Mouse (Mus musculus) E14TG2a.4 (cell line): Measurements from ENCODE around the gene Smarce1.

Experiments used
- H3K27me3 ChIP-seq: 2 replicates; pipeline ENCODE4 v1.6.1; 2014; ENCODE audit warnings: low read length, control low read depth; ENCODE audit not compliant: insufficient read depth
- H3K36me3 ChIP-seq: 2 replicates; pipeline ENCODE4 v1.6.1; 2014; ENCODE audit warnings: low read length, control low read depth; ENCODE audit not compliant: insufficient read depth
- H3K4me1 ChIP-seq: replicated peaks from 2 replicates; pipeline ENCODE4 v1.6.1; 2014; ENCODE audit warnings: low read depth, low read length, control low read depth
- H3K4me3 ChIP-seq: replicated peaks from 2 replicates; pipeline ENCODE4 v1.5.1; 2014; ENCODE audit warnings: mild to moderate bottlenecking, low read length
- H3K9me3 ChIP-seq: 2 replicates; pipeline ENCODE4 v1.6.1; 2014; ENCODE audit warnings: low read length, control low read depth
- CTCF ChIP-seq: conservative IDR thresholded peaks from 2 replicates; pipeline ENCODE4 v1.5.1; 2014; ENCODE audit warnings: low read length
- NANOG ChIP-seq: IDR thresholded peaks from 2 replicates; pipeline ENCODE4 v1.6.1; 2014; ENCODE audit warnings: borderline replicate concordance, low read length, mixed read lengths
- POU5F1 ChIP-seq: IDR thresholded peaks from 2 replicates; pipeline ENCODE4 v1.6.1; 2014; ENCODE audit warnings: low read length, borderline replicate concordance

Gene Smarce1

DNA sequence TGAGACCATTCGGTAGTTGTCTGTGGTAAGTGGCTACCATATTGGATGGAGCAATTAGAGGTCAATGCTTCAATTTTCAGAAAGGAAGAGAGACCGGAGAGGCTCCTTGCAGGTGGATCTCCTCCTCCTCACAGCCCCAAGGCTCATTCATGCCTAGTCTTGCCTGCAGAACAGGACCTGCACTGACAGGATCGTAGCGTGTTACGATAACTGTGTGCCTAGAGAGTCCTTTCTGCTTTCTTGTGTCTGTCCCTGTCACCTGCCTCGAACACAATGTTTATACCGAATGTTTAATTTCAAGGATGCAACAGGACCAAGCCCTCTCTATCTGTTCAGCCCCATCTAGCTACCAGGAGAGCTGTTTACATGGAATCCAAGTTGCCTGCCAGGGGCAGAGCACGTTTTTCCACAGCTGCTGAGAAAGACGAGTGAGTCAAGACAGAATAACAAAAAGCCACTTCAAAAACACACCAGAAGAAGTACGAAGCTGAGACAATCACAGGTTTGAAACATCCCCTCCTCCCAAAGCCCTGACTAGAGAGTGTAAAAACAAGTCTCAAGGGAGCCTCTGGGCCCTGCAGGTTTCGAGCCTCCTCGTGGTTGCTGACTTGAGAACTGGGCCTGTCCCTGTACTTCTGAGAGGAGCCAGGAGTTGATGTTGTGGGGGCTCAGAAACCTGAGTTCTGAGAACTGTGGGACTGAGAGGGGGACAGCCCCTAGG is 60.1 kb downstream of the Smarce1 start:
- Histone ChIP-seq H3K4me1 (peaks cover 17% of the 10 kb centered on the region), H3K9me3 (no peaks in the 10 kb centered on the region), H3K27me3 (no peaks in the 10 kb centered on the region; the same call in 1 of the 2 replicates), H3K4me3 (no peak overlapping the region), H3K36me3 (no peaks in the 10 kb centered on the region)
- TF ChIP-seq CTCF, result no peak
- TF ChIP-seq NANOG, result no peak
- TF ChIP-seq POU5F1, result no peak

DNA sequence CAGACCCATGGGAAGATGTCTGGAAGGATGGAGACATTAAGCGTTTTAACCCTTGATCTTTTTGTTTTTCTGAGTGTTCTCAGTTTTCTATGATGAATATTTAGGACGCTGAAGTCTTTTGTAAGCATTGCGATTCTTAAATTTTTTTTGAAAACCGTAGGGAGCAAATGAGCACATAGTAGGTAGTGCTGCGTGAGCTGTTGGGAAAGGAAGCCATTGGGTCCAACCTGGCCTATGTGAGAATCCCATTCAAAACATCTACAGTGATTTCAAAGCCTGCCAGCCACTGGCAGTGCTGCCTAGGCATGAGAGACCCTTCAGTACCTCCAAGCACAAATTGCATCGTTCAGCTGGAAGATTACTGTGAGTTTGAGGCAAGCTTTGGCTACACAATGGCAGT is 60.8 kb downstream of the Smarce1 start:
- H3K27me3 ChIP-seq, result no peaks in the 10 kb centered on the region; the same call in 1 of the 2 replicates
- no peaks in the 10 kb centered on the region for H3K9me3 ChIP-seq
- H3K4me1 ChIP-seq, result peaks cover 17% of the 10 kb centered on the region
- no peak for TF ChIP-seq CTCF
- TF ChIP-seq POU5F1, result no peak
- TF ChIP-seq NANOG, result no peak
- no peaks in the 10 kb centered on the region for H3K36me3 ChIP-seq
- H3K4me3 ChIP-seq, result no peak overlapping the region

DNA sequence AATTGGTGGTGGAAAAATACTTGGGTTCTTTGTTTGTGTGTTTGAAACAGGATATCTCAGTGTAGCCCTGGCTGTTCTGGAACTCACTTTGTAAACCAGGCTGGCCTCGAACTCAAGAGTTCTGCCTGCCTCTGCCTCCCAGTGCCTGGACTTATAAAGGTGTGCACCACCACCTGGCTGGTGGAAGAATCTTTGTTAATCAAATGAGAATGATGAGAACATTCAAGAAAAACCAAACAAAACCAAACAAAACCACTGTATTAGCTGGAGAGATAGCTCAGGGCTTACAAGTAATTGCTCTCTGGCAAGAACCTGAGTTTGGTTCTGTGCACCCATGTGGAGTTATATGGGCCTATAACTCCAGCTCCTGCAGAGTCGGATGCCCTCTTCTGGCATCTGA is 61.4 kb downstream of the Smarce1 start:
- TF ChIP-seq POU5F1 (no peak), NANOG (no peak), CTCF (no peak)
- peaks cover 17% of the 10 kb centered on the region for H3K4me1 ChIP-seq
- no peaks in the 10 kb centered on the region for H3K9me3 ChIP-seq
- no peaks in the 10 kb centered on the region for H3K36me3 ChIP-seq
- H3K4me3 ChIP-seq, result no peak overlapping the region
- no peaks in the 10 kb centered on the region; the same call in 1 of the 2 replicates for H3K27me3 ChIP-seq

DNA sequence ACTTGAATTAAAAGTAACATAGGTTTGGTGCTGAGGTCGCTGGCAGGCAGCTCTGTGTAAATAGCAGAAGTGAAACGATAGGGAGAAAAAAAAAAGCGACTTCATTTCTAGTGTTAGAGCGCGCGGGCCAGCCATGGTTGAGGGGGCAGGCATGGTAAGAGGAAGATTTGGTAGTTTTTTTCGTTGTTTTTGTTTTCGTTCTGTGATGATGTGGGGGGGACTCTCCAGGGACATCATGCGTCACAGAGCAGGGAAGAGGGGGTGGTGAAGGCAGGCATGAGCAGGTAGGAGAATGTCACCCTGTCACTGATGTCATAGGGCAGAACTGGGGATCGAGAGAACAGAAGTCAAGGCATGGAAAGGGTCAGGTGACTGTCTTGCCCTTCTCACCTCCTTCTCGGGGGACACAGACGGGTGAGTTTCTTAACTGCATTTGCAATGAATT is 62.8 kb downstream of the Smarce1 start:
- Histone ChIP-seq H3K4me1 (peaks cover 30% of the 10 kb centered on the region), H3K27me3 (no peaks in the 10 kb centered on the region; the same call in 1 of the 2 replicates), H3K36me3 (no peaks in the 10 kb centered on the region), H3K9me3 (no peaks in the 10 kb centered on the region), H3K4me3 (no peak overlapping the region)
- no peak for TF ChIP-seq NANOG
- no peak for TF ChIP-seq POU5F1
- no peak for TF ChIP-seq CTCF

- TF ChIP-seq POU5F1, result no peak
- no peak for TF ChIP-seq NANOG
- no peak for TF ChIP-seq CTCF
- no peaks in the 10 kb centered on the region for H3K9me3 ChIP-seq
- H3K27me3 ChIP-seq, result no peaks in the 10 kb centered on the region; the same call in 1 of the 2 replicates
- no peak overlapping the region for H3K4me3 ChIP-seq
- H3K4me1 ChIP-seq, result peaks cover 35% of the 10 kb centered on the region
- H3K36me3 ChIP-seq, result no peaks in the 10 kb centered on the region
Measured at GRCm38 (mm10) chr11:99167576-99167975, 63.2 kb downstream of the Smarce1 start.

- Histone ChIP-seq H3K9me3 (no peaks in the 10 kb centered on the region), H3K27me3 (no peaks in the 10 kb centered on the region; the same call in 1 of the 2 replicates), H3K36me3 (no peaks in the 10 kb centered on the region), H3K4me1 (peaks cover 36% of the 10 kb centered on the region), H3K4me3 (no peak overlapping the region)
- TF ChIP-seq NANOG, result no peak
- TF ChIP-seq POU5F1, result no peak
- TF ChIP-seq CTCF, result no peak
Measured at GRCm38 (mm10) chr11:99166241-99166640, 64.6 kb downstream of the Smarce1 start.

DNA sequence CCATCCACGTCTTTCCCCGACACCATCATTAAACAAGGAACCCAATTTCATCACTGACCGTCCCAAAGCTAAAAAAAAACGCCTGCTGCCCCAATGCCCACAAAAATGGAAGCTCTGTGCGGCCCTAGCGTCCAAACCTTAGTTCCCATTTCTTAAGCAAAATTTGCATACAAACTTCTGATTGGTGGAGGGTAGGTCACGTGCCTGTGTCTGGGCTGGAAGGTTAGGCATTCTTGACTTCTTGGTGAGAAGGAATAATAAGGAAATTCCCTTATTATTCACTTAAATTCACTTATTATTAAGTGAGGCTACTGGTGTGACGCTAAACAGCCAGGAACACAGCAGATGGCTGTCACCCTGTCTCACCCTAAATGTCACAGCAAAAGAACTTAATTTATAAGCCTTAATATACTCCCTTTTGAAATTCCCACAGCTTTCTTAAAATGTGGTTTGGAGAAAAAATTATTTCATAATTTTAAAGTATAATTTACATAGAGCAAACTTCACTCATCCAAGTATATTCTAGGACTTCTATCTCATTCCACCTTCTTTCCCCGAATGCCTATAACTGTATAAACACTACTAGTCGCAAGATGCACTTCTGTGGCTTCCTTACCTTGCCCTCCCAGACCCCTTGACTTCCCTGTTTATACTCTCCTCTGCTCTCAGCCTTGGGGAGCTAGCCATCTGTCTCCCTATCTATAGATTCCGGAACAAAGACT is 65.6 kb downstream of the Smarce1 start:
- Histone ChIP-seq H3K27me3 (no peaks in the 10 kb centered on the region; the same call in 1 of the 2 replicates), H3K36me3 (no peaks in the 10 kb centered on the region), H3K9me3 (no peaks in the 10 kb centered on the region), H3K4me1 (peaks cover 30% of the 10 kb centered on the region), H3K4me3 (no peak overlapping the region)
- TF ChIP-seq CTCF (no peak), NANOG (no peak), POU5F1 (no peak)

GRCm38 (mm10) chr11:99162972-99163686 is 67.7 kb downstream of the Smarce1 start:
- TF ChIP-seq CTCF, result no peak
- no peak for TF ChIP-seq NANOG
- no peak for TF ChIP-seq POU5F1
- no peaks in the 10 kb centered on the region for H3K9me3 ChIP-seq
- no peaks in the 10 kb centered on the region for H3K36me3 ChIP-seq
- H3K4me3 ChIP-seq, result no peak overlapping the region
- peaks cover 7% of the 10 kb centered on the region for H3K27me3 ChIP-seq
- peaks cover 27% of the 10 kb centered on the region for H3K4me1 ChIP-seq
